Comparison of ENCODE assay signal across 35 mouse cellular contexts in genomic region chr11:88938770-88939169, GRCm38 (mm10). TPM values are rescaled to one million over a fixed set of nuclear protein-coding genes. Genes with fewer than 3 reads are reported as not detected.
A peak's percentile ranks its signal among the peaks of the same experiment; 100 is the strongest.
DNase-seq lines count a peak whose midpoint lies in the region; ATAC-seq and TF ChIP-seq lines count a peak whose summit lies in the region.
"Had no signal": no experiment of that assay in that cellular context is flagged by ENCODE, and none has a peak within 500 bp of the region (broad histone marks: within the 10 kb centered on the region; RNA-seq: fewer than 3 reads in every experiment).

No protein-coding gene starts in this region.

- no peaks in the 10 kb centered on the region for H3K36me3 ChIP-seq in lung, postnatal 0 days (ENCODE audit: insufficient read depth, low read length)

- intact Hi-C loops in gastrocnemius, adult 2 months (cut with DNase I): no loop called here
- intact Hi-C loops in gastrocnemius, postnatal 14 days (cut with DNase I; ENCODE audit: low total_unique reads): no loop called here

- no peaks in the 10 kb centered on the region for H3K27me3 ChIP-seq in lung, postnatal 0 days (replicated peaks; ENCODE audit: insufficient read depth, low read length)
- H3K27me3 ChIP-seq: embryonic facial prominence, embryonic 15.5 days; forebrain, embryonic 13.5 days; hindbrain, embryonic 13.5 days; kidney, embryonic 15.5 days; neural tube, embryonic 13.5 days had no signal

- no peak overlapping the region for H3K27ac ChIP-seq in gastrocnemius, adult 2 months
- H3K27ac ChIP-seq in layer of hippocampus, adult 2 months: no peak overlapping the region
- H3K27ac ChIP-seq in lung, postnatal 0 days (ENCODE audit: low read length): no peak overlapping the region
- H3K27ac ChIP-seq: embryonic facial prominence, embryonic 10.5 days; embryonic facial prominence, embryonic 15.5 days; forebrain, embryonic 13.5 days; hindbrain, embryonic 13.5 days; kidney, embryonic 15.5 days; neural tube, embryonic 13.5 days had no signal

- no peaks in the 10 kb centered on the region for H3K9me3 ChIP-seq in lung, postnatal 0 days (ENCODE audit: low read length)
- H3K9me3 ChIP-seq: embryonic facial prominence, embryonic 10.5 days; embryonic facial prominence, embryonic 15.5 days; forebrain, embryonic 13.5 days; hindbrain, embryonic 13.5 days; kidney, embryonic 15.5 days; neural tube, embryonic 13.5 days had no signal

- no peak overlapping the region for H3K4me3 ChIP-seq in gastrocnemius, adult 2 months
- H3K4me3 ChIP-seq in layer of hippocampus, adult 2 months: no peak overlapping the region
- no peak overlapping the region for H3K4me3 ChIP-seq in lung, postnatal 0 days (ENCODE audit: low read depth, low read length)
- H3K4me3 ChIP-seq: embryonic facial prominence, embryonic 10.5 days; embryonic facial prominence, embryonic 15.5 days; forebrain, embryonic 13.5 days; hindbrain, embryonic 13.5 days; kidney, embryonic 15.5 days; neural tube, embryonic 13.5 days had no signal

- H3K4me2 ChIP-seq in lung, postnatal 0 days (replicated peaks; ENCODE audit: low read depth, low read length): no peak overlapping the region
- H3K4me2 ChIP-seq: embryonic facial prominence, embryonic 15.5 days; forebrain, embryonic 13.5 days; hindbrain, embryonic 13.5 days; kidney, embryonic 15.5 days; midbrain, embryonic 11.5 days; neural tube, embryonic 13.5 days had no signal

- TF ChIP-seq CTCF in gastrocnemius, adult 2 months (IDR thresholded peaks at IDR 0.05): peak; percentile 55
- TF ChIP-seq CTCF in layer of hippocampus, adult 2 months (conservative IDR thresholded peaks at IDR 0.05): peak; percentile 65
- peak; percentile 46 for TF ChIP-seq CTCF in lung, postnatal 0 days (IDR thresholded peaks at IDR 0.05)

- TF ChIP-seq EP300 in lung, postnatal 0 days (IDR thresholded peaks at IDR 0.05): no peak

- no peak for ATAC-seq in lung, postnatal 0 days
- ATAC-seq: CD4-positive, CD25-positive, alpha-beta regulatory T cell, adult 4 months; forebrain, embryonic 13.5 days had no signal

- H3K4me1 ChIP-seq in lung, postnatal 0 days (ENCODE audit: insufficient read depth, low read depth, low read length): no peaks in the 10 kb centered on the region
- H3K4me1 ChIP-seq: embryonic facial prominence, embryonic 10.5 days; embryonic facial prominence, embryonic 15.5 days; forebrain, embryonic 13.5 days; hindbrain, embryonic 13.5 days; kidney, embryonic 15.5 days; neural tube, embryonic 13.5 days had no signal

- 97% methylated on average over 2 of the region's 2 CpGs for WGBS in lung, postnatal 0 days

- no peak for DNase-seq in gastrocnemius, adult 2 months
- DNase-seq in gastrocnemius, postnatal 14 days: no peak
- DNase-seq in layer of hippocampus, adult 2 months (ENCODE audit: low spot score in 2 of 2): no peak
- no peak for DNase-seq in layer of hippocampus, adult 9-11 months
- no peak for DNase-seq in lung, postnatal 0 days (ENCODE audit: low spot score)
- DNase-seq in lung, postnatal 14 days: no peak
- DNase-seq in B cell, adult 2 months: no peak
- DNase-seq: adrenal gland, adult 8-10 months; cerebellum, adult 2 months; cerebellum, postnatal 14 days; kidney, adult 11 months; kidney, postnatal 36 days; layer of hippocampus, postnatal 36 days; lung, adult 18-20 months; right cerebral cortex, postnatal 4 days; thymus, postnatal 4 days had no signal

- H3K9ac ChIP-seq in lung, postnatal 0 days (replicated peaks; ENCODE audit: low read depth): no peak overlapping the region
- H3K9ac ChIP-seq: embryonic facial prominence, embryonic 15.5 days; forebrain, embryonic 13.5 days; hindbrain, embryonic 13.5 days; kidney, embryonic 15.5 days; neural tube, embryonic 13.5 days had no signal

RNA-seq across cellular contexts. Expression of gene Scpep1, which starts 16.5 kb away (rescaled TPM):
- total RNA-seq in gastrocnemius, adult 2 months (2021): 10 to 100 TPM in 1 of 2 experiments, 1 to 10 TPM in 1; 6.1 to 11.2 TPM
- total RNA-seq in gastrocnemius, postnatal 14 days (2021): 10 to 100 TPM; 18.5 to 21.6 TPM
- 10 to 100 TPM; 13.2 to 13.9 TPM for total RNA-seq in layer of hippocampus, adult 2 months (2021)
- polyA plus RNA-seq in lung, postnatal 0 days (2015; fragmentation: Nextera tagmentation; extraction: Ambion mirVana): 63.0 and 68.8 TPM in 2 replicates

RNA-seq across cellular contexts. Expression of gene Elobl, which starts 28.0 kb away (rescaled TPM):
- total RNA-seq in gastrocnemius, adult 2 months (2021): not detected
- total RNA-seq in gastrocnemius, postnatal 14 days (2021): not detected
- not detected for total RNA-seq in layer of hippocampus, adult 2 months (2021)
- polyA plus RNA-seq in lung, postnatal 0 days (2015; fragmentation: Nextera tagmentation; extraction: Ambion mirVana): not detected in 2 replicates
- total RNA-seq: adrenal gland, adult 8-10 months; adrenal gland, postnatal 4 days; gastrocnemius, adult 18-20 months; gastrocnemius, postnatal 4 days; heart, postnatal 25 days; layer of hippocampus, adult 8-10 months; layer of hippocampus, postnatal 36 days; left cerebral cortex, postnatal 14 days; liver, adult 2 months; megakaryocyte, adult 5-6 weeks had no signal
- polyA plus RNA-seq: CD4-positive, CD25-positive, alpha-beta regulatory T cell, adult 4 months; cerebellum, adult 2 months; cortical plate, adult 2 months; embryonic facial prominence, embryonic 10.5 days; embryonic facial prominence, embryonic 15.5 days; forebrain, embryonic 13.5 days; heart, embryonic 14.5 days; hindbrain, embryonic 13.5 days; kidney, embryonic 15.5 days; limb, embryonic 11.5 days; midbrain, embryonic 11.5 days; neural tube, embryonic 13.5 days had no signal

RNA-seq across cellular contexts. Expression of gene Coil, which starts 31.3 kb away (rescaled TPM):
- total RNA-seq in gastrocnemius, adult 2 months (2021): 1 to 10 TPM; 3.8 to 4.6 TPM
- total RNA-seq in gastrocnemius, postnatal 14 days (2021): 1 to 10 TPM; 4.1 to 4.2 TPM
- total RNA-seq in layer of hippocampus, adult 2 months (2021): 10 to 100 TPM; 20.9 to 21.7 TPM
- 5.6 and 5.8 TPM in 2 replicates for polyA plus RNA-seq in lung, postnatal 0 days (2015; fragmentation: Nextera tagmentation; extraction: Ambion mirVana)
